Mouse (Mus musculus) CD4-positive, CD25-positive, alpha-beta regulatory T cell, adult 9 weeks (primary cell): ENCODE measurements around the gene Rfc4. TPM values are rescaled to one million over a fixed set of nuclear protein-coding genes. Genes with fewer than 3 reads are reported as not detected.

ENCODE experiments used
- polyA plus RNA-seq: library from polyadenylated mRNA; unstranded; fragments of 100-300 nt; shearing (Covaris generic); gene quantifications from one replicate; pipeline ENCODE4 v1.2.1, GENCODE M21; 2017

Rfc4 gene
- polyA plus RNA-seq = 31.3 TPM

DNA sequence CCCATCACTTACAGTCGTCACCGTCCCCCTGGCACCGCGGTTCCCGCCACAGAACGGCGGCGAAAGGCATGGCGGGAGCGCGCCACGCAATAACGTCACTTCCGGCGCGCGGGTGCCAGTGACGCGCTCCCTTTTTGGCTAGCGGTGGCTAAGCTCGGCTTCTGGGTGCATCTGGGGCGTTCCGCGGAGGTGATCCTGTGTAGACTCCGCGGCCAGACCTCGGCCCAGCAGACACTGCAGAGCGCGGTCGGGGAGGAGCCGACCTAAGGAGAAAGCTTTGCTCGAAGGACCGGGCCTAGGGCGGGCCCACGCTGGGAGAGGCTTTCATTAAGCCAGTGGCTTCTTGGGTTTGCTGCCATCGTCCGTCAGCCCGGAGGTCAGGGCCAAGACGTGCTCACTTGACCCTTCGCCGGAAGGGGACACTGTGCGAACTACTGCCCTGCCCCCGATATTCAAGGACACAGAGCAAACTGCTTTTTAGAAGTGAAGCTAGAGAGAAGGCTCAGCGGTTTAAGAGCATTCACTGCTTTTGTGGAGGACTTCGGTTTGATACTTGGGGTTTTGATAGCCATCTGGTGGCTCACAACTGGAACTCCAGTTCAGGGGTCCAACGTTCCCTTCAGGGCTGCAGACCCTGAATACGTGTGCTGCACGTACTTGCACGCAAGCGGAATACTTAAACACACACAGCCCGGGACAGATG, at the start of gene Rfc4:
Gene Rfc4, minus strand, starts transcription at position 65 of the 703 bp plus-strand sequence.

DNA sequence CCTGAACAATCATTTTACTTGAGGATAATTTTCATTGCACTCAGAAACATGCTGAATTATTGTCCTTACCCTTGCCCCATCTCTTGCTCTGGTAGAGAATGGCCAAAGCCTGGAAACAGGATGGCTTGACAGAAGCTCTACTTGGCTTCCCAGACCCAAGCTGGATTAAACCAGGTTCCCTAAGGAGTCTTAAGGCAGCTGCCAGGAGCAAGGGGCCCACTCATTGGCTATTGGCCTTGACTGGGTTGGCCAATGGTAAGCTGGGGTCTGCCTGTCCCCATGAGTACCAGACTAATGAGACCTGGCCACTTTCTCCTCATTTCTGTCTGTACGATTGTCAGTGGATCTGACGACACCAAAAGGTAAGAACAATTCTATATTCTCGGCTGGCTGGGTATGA, 18.7 kb upstream of the Rfc4 start, which contains the start of gene Adipoq:
Gene Adipoq, plus strand, starts transcription at position 257 of the 400 bp plus-strand sequence.

DNA sequence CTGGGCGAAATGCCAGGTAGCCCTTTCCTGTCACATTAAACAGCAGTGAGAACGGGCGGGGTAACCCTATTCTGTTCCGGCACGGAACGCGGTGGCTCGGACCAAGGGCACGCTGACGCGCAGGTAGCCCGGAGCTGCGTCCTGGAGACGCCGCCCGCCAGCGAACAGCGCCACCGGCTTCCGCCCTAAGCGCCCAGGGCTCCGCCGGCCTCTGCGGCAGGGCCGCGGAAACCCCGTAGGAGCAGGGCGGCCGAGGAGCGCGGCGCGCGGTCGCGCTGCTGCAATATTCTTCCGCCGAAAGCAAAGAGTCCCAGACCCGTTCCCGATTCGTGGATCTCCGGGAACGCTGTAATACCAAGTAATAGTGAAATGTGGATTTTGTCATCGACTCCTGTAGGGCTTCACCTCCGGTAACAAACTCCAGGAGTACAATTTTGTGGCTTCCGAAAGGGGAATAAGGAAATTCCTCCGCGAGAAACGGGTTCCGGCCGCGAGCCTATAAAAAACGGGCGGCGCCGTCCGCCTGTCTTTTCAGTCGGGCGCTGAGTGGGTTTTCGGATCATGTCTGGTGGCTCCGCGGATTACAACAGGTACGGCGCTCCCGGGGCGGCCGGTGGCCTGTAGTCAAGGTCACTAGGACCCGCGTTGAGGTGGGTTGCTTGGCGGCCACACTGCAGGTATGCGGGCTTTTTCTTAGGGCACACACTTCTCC, 20.1 kb downstream of the Rfc4 start, which contains the start of gene Eif4a2:
Gene Eif4a2, plus strand, starts transcription at position 214 of the 712 bp plus-strand sequence.

Other genes with a start within 250 kb of the Rfc4 start
- gene Ahsg, start 236.5 kb downstream of the Rfc4 start, polyA plus RNA-seq = not detected
- gene Fetub, start 209.4 kb downstream of the Rfc4 start, polyA plus RNA-seq = not detected
- not detected for gene Hrg, start 176.7 kb downstream of the Rfc4 start, polyA plus RNA-seq
- gene Kng2, start 98.3 kb downstream of the Rfc4 start, polyA plus RNA-seq = not detected
- gene Kng1, start 69.9 kb downstream of the Rfc4 start, polyA plus RNA-seq = not detected
- 294 TPM for gene Eif4a2, start 20.3 kb downstream of the Rfc4 start, polyA plus RNA-seq
- gene Adipoq, start 18.8 kb upstream of the Rfc4 start, polyA plus RNA-seq = 0.57 TPM
- gene St6gal1, start 97.0 kb upstream of the Rfc4 start, polyA plus RNA-seq = 115 TPM